Mouse (Mus musculus) small intestine, adult 2 months (tissue): Measurements from ENCODE around the gene Gm17455.

Experiments
- CTCF ChIP-seq: fragments of 200-500 bp; IDR thresholded peaks from 2 replicates; pipeline ENCODE4 v1.5.1; 2012; ENCODE audit warnings: low read depth, mild to moderate bottlenecking, control low read depth, inconsistent platforms, low read length, moderate library complexity, mixed read lengths; ENCODE audit not compliant: insufficient replicate concordance, insufficient read length; ENCODE audit errors: extremely low read depth
- POLR2A ChIP-seq: fragments of 200-500 bp; IDR thresholded peaks from 2 replicates; pipeline ENCODE4 v1.6.1; 2012; ENCODE audit warnings: low read depth, mild to moderate bottlenecking, control low read depth, inconsistent platforms, low read length, moderate library complexity

DNA sequence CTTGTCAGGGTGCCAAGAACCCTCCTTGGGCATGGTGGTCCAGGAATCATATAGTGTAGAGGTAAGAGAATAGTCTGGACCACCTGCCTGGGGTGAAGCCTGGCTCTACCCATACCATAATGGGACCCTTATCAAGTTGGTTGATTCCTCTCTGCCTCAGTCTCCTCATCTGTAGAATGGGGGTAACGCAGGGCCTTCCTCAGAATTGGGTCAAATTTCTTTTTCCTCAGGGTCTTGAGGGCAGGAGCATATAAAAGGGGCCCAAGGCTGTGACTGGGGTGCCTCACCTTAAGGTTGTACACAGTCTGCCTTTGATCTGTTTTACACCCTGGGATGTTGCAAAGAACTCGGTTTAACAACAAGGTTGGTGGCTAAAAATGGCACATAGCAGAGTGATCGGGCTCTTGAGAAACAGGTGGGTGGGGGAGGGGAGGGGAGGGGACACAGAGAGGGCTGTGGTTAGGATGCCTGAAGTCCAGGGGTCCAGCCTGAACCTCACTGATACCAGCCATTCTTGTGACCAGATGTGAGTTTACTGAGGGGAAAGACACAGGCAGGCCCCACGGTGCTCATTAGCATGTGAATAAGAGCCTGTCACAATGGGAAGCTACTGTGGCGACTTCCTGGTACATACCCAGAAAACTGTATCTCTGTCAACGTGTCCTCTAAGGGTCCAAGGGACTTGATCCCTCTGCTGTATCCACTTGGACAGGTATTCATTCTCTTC lies 9.2 kb upstream of the Gm17455 start:
- no peak for TF ChIP-seq CTCF
- no peak for TF ChIP-seq POLR2A
